Mouse (Mus musculus) lung, adult 2 months (tissue): ENCODE results near the gene Hopx. TPM values are rescaled to one million over a fixed set of nuclear protein-coding genes. Genes with fewer than 3 reads are reported as not detected.

Experiments used
- DNase-seq: peaks from one replicate; pipeline ENCODE4 v3.0.0; 2022
- H3K4me1 ChIP-seq: fragments of 200-500 bp; 2 replicates; pipeline ENCODE4 v1.6.1; 2011; ENCODE audit warnings: low read length; ENCODE audit not compliant: control insufficient read depth, insufficient read depth
- H3K4me3 ChIP-seq: fragments of 200-500 bp; replicated peaks from 2 replicates; pipeline ENCODE3; 2011; ENCODE audit warnings: low read depth, mild to moderate bottlenecking, control low read depth, low read length; ENCODE audit errors: extremely low read depth
- CTCF ChIP-seq: fragments of 200-500 bp; IDR thresholded peaks from 2 replicates; pipeline ENCODE4 v1.5.1; 2011; ENCODE audit warnings: mild to moderate bottlenecking, low read length, control low read depth; ENCODE audit not compliant: insufficient read depth
- POLR2A ChIP-seq: fragments of 200-500 bp; IDR thresholded peaks from 2 replicates; pipeline ENCODE4 v1.6.1; 2011; ENCODE audit warnings: low read depth, mild to moderate bottlenecking, control low read depth, low read length, borderline replicate concordance; ENCODE audit errors: extremely low read depth
- WGBS: fragments of 180-500 bp; shearing (Covaris S2); methylation state at CpG from one replicate; pipeline ENCODE4 v1.1.7; 2018; 5-methylcytosine and 5-hydroxymethylcytosine counted together
- polyA plus RNA-seq: library from polyadenylated mRNA; depleted of rRNA; stranded (reverse); fragments of >200 nt; gene quantifications from 2 replicates; pipeline ENCODE4 v1.2.3, GENCODE M21; 2012

Hopx gene
- polyA plus RNA-seq, 1 experiment, result 592 TPM

GRCm38 (mm10) chr5:77094510-77095491 is 20.1 kb downstream of the Hopx start:
- Histone ChIP-seq H3K4me1 (peaks cover 12% of the 10 kb centered on the region), H3K4me3 (peak overlapping the region; percentile 90)
- peak; percentile 80 for DNase-seq
- TF ChIP-seq POLR2A (peak; percentile 93; the same call in 1 of the 2 replicates), CTCF (no peak)
- under 1% methylated on average over 69 of the region's 69 CpGs for WGBS

DNA sequence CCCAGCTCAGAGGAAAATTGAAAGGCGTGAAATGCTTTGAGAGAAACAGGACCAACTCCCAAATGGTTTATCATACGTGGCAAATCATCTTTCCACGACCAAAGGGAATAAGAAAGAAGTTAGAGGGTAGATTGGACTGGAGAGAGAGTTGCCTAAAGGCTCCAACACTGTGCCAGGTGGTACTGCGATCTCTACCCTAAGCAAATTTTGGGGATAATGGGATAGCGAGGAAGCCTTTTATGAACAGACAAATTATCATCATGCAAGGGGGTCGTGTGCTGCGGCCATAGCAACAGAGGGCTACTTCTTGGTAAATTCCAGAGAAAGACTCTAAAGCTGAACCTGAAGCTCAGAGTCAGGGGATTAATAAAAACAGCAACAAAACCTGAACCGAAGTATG is 21.0 kb downstream of the Hopx start:
- TF ChIP-seq POLR2A (no peak), CTCF (no peak)
- DNase-seq, result no peak
- H3K4me3 ChIP-seq, result peak overlapping the region; percentile 61
- 50% methylated on average over 8 of the region's 8 CpGs for WGBS
- peaks cover 9% of the 10 kb centered on the region for H3K4me1 ChIP-seq

DNA sequence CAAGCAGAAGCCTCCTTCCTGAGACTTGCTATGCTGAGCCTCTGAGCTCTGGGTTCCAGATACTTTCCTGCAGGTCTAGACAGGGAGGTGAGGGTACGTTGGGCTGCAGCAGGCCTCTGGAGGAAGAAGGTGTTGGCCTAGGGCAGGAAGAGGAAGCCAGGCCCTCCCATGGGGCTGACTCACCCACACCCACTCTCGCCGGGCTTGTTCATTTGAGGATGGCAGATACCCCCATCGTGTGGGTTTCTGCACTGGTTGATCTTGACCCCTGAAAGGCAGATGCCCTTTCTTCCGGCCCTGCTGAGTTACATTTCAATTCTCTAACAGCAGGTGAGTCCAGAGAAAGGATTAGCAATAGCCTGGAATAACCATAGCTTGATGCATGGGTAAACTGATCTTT is 22.4 kb downstream of the Hopx start:
- TF ChIP-seq CTCF (no peak), POLR2A (0 out of 2 replicates have a peak, but pooled peaks have one; percentile 24)
- peak overlapping the region; percentile 35 for H3K4me3 ChIP-seq
- H3K4me1 ChIP-seq, result peaks cover 9% of the 10 kb centered on the region
- DNase-seq, result no peak
- 34% methylated on average over 5 of the region's 5 CpGs for WGBS

GRCm38 (mm10) chr5:77091923-77092322 is 23.0 kb downstream of the Hopx start:
- H3K4me1 ChIP-seq, result peaks cover 9% of the 10 kb centered on the region
- H3K4me3 ChIP-seq, result no peak overlapping the region
- WGBS, result 86% methylated on average over 3 of the region's 3 CpGs
- TF ChIP-seq CTCF (no peak), POLR2A (no peak)
- no peak for DNase-seq

DNA sequence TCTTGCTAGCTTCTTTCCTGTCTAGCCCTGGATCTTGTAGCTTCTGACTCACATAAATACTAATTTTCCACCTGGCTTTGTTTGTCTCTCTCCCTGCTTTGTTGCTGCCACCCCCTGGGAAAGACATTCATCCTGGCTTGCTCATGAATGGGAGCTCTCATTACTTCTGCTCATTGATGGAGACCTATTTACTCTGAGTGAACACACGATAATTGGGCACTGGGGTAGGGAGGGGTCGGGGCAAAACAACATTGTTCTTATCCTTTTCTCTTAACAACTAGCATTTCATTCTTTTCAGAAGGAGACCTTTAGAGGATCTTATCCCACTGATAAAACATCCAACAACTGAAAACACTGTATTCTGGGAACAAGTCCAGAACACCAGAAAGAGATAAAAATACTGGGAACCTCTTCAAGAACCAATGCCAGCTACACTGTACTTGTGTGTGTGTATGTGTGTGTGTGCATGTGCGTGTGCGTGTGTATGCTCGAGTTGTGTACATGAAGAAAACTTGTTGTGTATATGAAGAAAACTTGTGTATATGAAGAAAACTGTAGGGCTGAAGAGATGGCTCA is 24.3 kb downstream of the Hopx start:
- WGBS, result 39% methylated on average over 5 of the region's 5 CpGs
- no peak overlapping the region for H3K4me3 ChIP-seq
- DNase-seq, result no peak
- no peak for TF ChIP-seq CTCF
- peaks cover 9% of the 10 kb centered on the region for H3K4me1 ChIP-seq

- TF ChIP-seq POLR2A (no peak), CTCF (no peak)
- no peak overlapping the region for H3K4me3 ChIP-seq
- H3K4me1 ChIP-seq, result peaks cover 8% of the 10 kb centered on the region
- no peak for DNase-seq
- WGBS, result 82% methylated on average over 8 of the region's 8 CpGs
Measured at GRCm38 (mm10) chr5:77089901-77090300, 25.0 kb downstream of the Hopx start.

GRCm38 (mm10) chr5:77089294-77089693 is 25.6 kb downstream of the Hopx start:
- peak; percentile 68 for DNase-seq
- H3K4me1 ChIP-seq, result peaks cover 8% of the 10 kb centered on the region
- H3K4me3 ChIP-seq, result no peak overlapping the region
- WGBS, result 42% methylated on average over 1 of the region's 1 CpGs
- TF ChIP-seq POLR2A, result no peak
- peak; percentile 86 for TF ChIP-seq CTCF

DNA sequence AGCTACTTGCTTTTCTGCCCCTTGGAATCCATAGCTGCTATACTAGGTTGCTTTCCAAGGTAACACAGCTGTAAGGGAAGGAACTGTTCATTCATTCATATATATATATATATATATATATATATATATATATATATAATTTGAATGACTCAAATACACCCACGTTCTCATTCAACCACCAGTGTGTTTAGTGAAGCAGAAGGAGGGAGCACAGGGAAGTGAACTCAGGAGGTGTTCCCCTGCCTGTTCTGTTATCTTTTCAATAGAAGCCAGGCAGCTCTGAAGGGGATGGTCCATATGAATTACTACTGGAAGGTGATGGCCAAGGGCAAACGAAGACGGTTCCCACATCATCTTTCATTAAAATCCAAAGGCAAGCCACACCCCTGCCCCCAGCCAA is 27.8 kb downstream of the Hopx start:
- no peak for DNase-seq
- Histone ChIP-seq H3K4me1 (peaks cover 2% of the 10 kb centered on the region), H3K4me3 (no peak overlapping the region)
- TF ChIP-seq POLR2A (no peak), CTCF (no peak)
- 69% methylated on average over 3 of the region's 3 CpGs for WGBS

DNA sequence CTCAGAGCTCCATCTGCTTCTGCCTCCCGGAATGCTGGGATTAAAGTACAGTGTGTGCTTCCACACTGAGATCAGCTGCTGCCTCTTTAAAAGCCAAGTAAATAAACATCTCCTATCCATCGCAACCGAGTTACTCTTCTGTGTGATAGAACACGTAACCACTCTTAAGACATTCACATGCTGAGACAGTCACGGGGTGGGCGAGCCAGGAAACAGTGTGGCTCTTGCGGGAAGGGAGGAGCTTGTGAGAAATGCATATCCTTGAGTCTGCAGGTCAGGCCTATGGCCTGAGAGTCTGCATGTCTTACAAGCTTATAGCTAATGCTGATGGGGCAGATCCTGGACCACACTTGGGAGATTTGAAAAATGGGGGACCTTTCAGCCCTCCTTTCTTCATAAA is 28.4 kb downstream of the Hopx start:
- DNase-seq, result no peak
- TF ChIP-seq POLR2A, result no peak
- TF ChIP-seq CTCF, result no peak
- 63% methylated on average over 7 of the region's 7 CpGs for WGBS
- peaks cover 2% of the 10 kb centered on the region for H3K4me1 ChIP-seq
- no peak overlapping the region for H3K4me3 ChIP-seq

GRCm38 (mm10) chr5:77085753-77086450 is 29.0 kb downstream of the Hopx start:
- Histone ChIP-seq H3K4me3 (no peak overlapping the region), H3K4me1 (peaks cover 2% of the 10 kb centered on the region)
- 53% methylated on average over 10 of the region's 10 CpGs for WGBS
- no peak for DNase-seq
- TF ChIP-seq CTCF (no peak), POLR2A (peak; percentile 17; the same call in 1 of the 2 replicates)
